Mouse (Mus musculus) limb, embryonic 14.5 days (tissue): ENCODE measurements at regions not wholly inside any gene's neighbourhood (a gene's known extent, or its start where the extent isn't known, plus 50 kb on each side); places are given as distances from the start of the nearest gene placed in this dataset.

Experiments used
- ATAC-seq: fragments of 200-750 bp; cut with Nextera tagmentation; 2 replicates; pipeline ENCODE4 v1.8.0; 2017; ENCODE audit warnings: low read depth, moderate number of reproducible peaks, moderate TSS enrichment; ENCODE audit not compliant: low FRiP score
- DNase-seq: peaks from one replicate; pipeline ENCODE4 v3.0.0-alpha.2; 2015; ENCODE audit warnings: low spot score
- H3K27ac ChIP-seq: fragments of 300-500 bp; sonication (generic); replicated peaks from 2 replicates; pipeline ENCODE4 v1.5.1; 2014; ENCODE audit warnings: low read depth, mild to moderate bottlenecking, low read length, moderate library complexity, mixed read lengths
- H3K27me3 ChIP-seq: fragments of 300-500 bp; sonication (generic); 2 replicates; pipeline ENCODE4 v1.6.1; 2014; ENCODE audit warnings: low read length, mixed read lengths; ENCODE audit not compliant: control insufficient read depth, insufficient read depth
- H3K36me3 ChIP-seq: fragments of 300-500 bp; sonication (generic); 2 replicates; pipeline ENCODE4 v1.6.1; 2014; ENCODE audit warnings: mild to moderate bottlenecking, low read length, moderate library complexity, mixed read lengths; ENCODE audit not compliant: control insufficient read depth, insufficient read depth
- H3K4me1 ChIP-seq: fragments of 300-500 bp; sonication (generic); 2 replicates; pipeline ENCODE4 v1.6.1; 2014; ENCODE audit warnings: antibody characterized with exemption, low read length, mixed read lengths; ENCODE audit not compliant: control insufficient read depth, insufficient read depth
- H3K4me2 ChIP-seq: fragments of 300-500 bp; sonication (generic); replicated peaks from 2 replicates; pipeline ENCODE4 v1.6.1; 2014; ENCODE audit warnings: low read depth, mild to moderate bottlenecking, low read length, moderate library complexity; ENCODE audit not compliant: severe bottlenecking
- H3K4me3 ChIP-seq: fragments of 300-500 bp; sonication (generic); replicated peaks from 2 replicates; pipeline ENCODE4 v1.5.1; 2014; ENCODE audit warnings: low read length
- H3K9ac ChIP-seq: fragments of 300-500 bp; sonication (generic); 2 replicates; pipeline ENCODE4 v1.6.1; 2014; ENCODE audit warnings: mild to moderate bottlenecking, low read depth, low read length, moderate library complexity; ENCODE audit not compliant: severe bottlenecking
- H3K9me3 ChIP-seq: fragments of 300-500 bp; sonication (generic); 2 replicates; pipeline ENCODE4 v1.6.1; 2016; ENCODE audit warnings: low read length; ENCODE audit not compliant: control insufficient read depth
- POLR2A ChIP-seq: fragments of 200-500 bp; IDR thresholded peaks from 2 replicates; pipeline ENCODE4 v1.8.0; 2012; ENCODE audit warnings: inconsistent platforms, mild to moderate bottlenecking, moderate library complexity, borderline replicate concordance; ENCODE audit not compliant: insufficient read depth, insufficient read length; ENCODE audit errors: extremely low read depth
- WGBS: fragments of 180-500 bp; shearing (Covaris S2); extraction: QIAGEN DNeasy Blood & Tissue Kit; methylation state at CpG from one replicate; pipeline ENCODE4 v1.1.7; 2014; 5-methylcytosine and 5-hydroxymethylcytosine counted together

- no peaks in the 10 kb centered on the region; the same call in 1 of the 2 replicates for H3K9me3 ChIP-seq
- DNase-seq (no peak), ATAC-seq (no peak)
- no peak overlapping the region for H3K27ac ChIP-seq
- WGBS: 90% methylated on average over 2 of the region's 2 CpGs
- H3K4me2 ChIP-seq: no peak overlapping the region
- H3K36me3 ChIP-seq: no peaks in the 10 kb centered on the region
- TF ChIP-seq POLR2A: no peak
- H3K4me1 ChIP-seq: no peaks in the 10 kb centered on the region
- no peak overlapping the region for H3K9ac ChIP-seq
- no peak overlapping the region for H3K4me3 ChIP-seq
- H3K27me3 ChIP-seq: no peaks in the 10 kb centered on the region
Measured at GRCm38 (mm10) chr8:88857216-88857615, 160.4 kb downstream of the Cyld start.

GRCm38 (mm10) chr8:88853200-88853599 lies 156.4 kb downstream of the Cyld start:
- H3K4me1 ChIP-seq: no peaks in the 10 kb centered on the region
- no peak overlapping the region for H3K27ac ChIP-seq
- DNase-seq (no peak), ATAC-seq (no peak)
- no peaks in the 10 kb centered on the region for H3K9me3 ChIP-seq
- no peak overlapping the region for H3K9ac ChIP-seq
- WGBS: 95% methylated on average over 8 of the region's 8 CpGs
- H3K4me2 ChIP-seq: no peak overlapping the region
- no peaks in the 10 kb centered on the region for H3K36me3 ChIP-seq
- no peaks in the 10 kb centered on the region for H3K27me3 ChIP-seq
- no peak overlapping the region for H3K4me3 ChIP-seq
- TF ChIP-seq POLR2A: no peak

GRCm38 (mm10) chr8:88845916-88846315 lies 149.1 kb downstream of the Cyld start:
- no peaks in the 10 kb centered on the region for H3K9me3 ChIP-seq
- DNase-seq (peak; percentile 40), ATAC-seq (no peak)
- no peak overlapping the region for H3K4me2 ChIP-seq
- no peak for TF ChIP-seq POLR2A
- no peaks in the 10 kb centered on the region for H3K27me3 ChIP-seq
- H3K4me1 ChIP-seq: peaks cover 5% of the 10 kb centered on the region; the same call in 1 of the 2 replicates
- no peak overlapping the region for H3K4me3 ChIP-seq
- H3K27ac ChIP-seq: no peak overlapping the region
- 17% methylated on average over 11 of the region's 11 CpGs for WGBS
- H3K9ac ChIP-seq: no peak overlapping the region
- H3K36me3 ChIP-seq: no peaks in the 10 kb centered on the region

GRCm38 (mm10) chr8:88844370-88844769 lies 147.5 kb downstream of the Cyld start:
- no peak overlapping the region for H3K27ac ChIP-seq
- H3K27me3 ChIP-seq: no peaks in the 10 kb centered on the region
- H3K9ac ChIP-seq: no peak overlapping the region
- DNase-seq (peak; percentile 4), ATAC-seq (no peak)
- 54% methylated on average over 5 of the region's 5 CpGs for WGBS
- H3K4me2 ChIP-seq: no peak overlapping the region
- TF ChIP-seq POLR2A: no peak
- H3K4me1 ChIP-seq: peaks cover 5% of the 10 kb centered on the region; the same call in 1 of the 2 replicates
- no peaks in the 10 kb centered on the region for H3K36me3 ChIP-seq
- no peaks in the 10 kb centered on the region for H3K9me3 ChIP-seq
- no peak overlapping the region for H3K4me3 ChIP-seq

- H3K9me3 ChIP-seq: no peaks in the 10 kb centered on the region
- TF ChIP-seq POLR2A: no peak
- no peak overlapping the region for H3K4me3 ChIP-seq
- WGBS: 85% methylated on average over 7 of the region's 7 CpGs
- no peaks in the 10 kb centered on the region for H3K27me3 ChIP-seq
- no peak overlapping the region for H3K27ac ChIP-seq
- no peak overlapping the region for H3K4me2 ChIP-seq
- DNase-seq (no peak), ATAC-seq (no peak)
- H3K4me1 ChIP-seq: peaks cover 5% of the 10 kb centered on the region; the same call in 1 of the 2 replicates
- no peak overlapping the region for H3K9ac ChIP-seq
- no peaks in the 10 kb centered on the region for H3K36me3 ChIP-seq
Measured at GRCm38 (mm10) chr8:88842451-88842850, 145.6 kb downstream of the Cyld start.

- Histone ChIP-seq H3K9ac (no peak overlapping the region), H3K36me3 (no peaks in the 10 kb centered on the region), H3K4me2 (no peak overlapping the region), H3K4me3 (no peak overlapping the region), H3K4me1 (no peaks in the 10 kb centered on the region), H3K27me3 (no peaks in the 10 kb centered on the region), H3K9me3 (no peaks in the 10 kb centered on the region), H3K27ac (no peak overlapping the region)
- no peak for TF ChIP-seq POLR2A
- 68% methylated on average over 5 of the region's 5 CpGs for WGBS
- no peak for DNase-seq
- ATAC-seq: no peak
Measured at GRCm38 (mm10) chr8:88840096-88840495, 143.3 kb downstream of the Cyld start.
